Mouse (Mus musculus): Measurements from ENCODE around the gene Klhl25. TPM values are rescaled to one million over a fixed set of nuclear protein-coding genes. Genes with fewer than 3 reads are reported as not detected.

Klhl25 gene
- total and polyA plus RNA-seq, 3 experiments = 11.0 to 14.2 (median 12.9) TPM

- H3K27me3 ChIP-seq (replicated peaks) = no peaks in the 10 kb centered on the region
- dilution Hi-C loops (cut with MboI; ENCODE audit: extremely low pct_ligation_motif_present, extremely low pct_unique_long_range_greater_than_20kb, low sequenced_read_pairs) = no loop called here
These were observed 40.4 kb upstream of the Klhl25 start for GRCm38 (mm10) chr7:75807460-75808304.

GRCm38 (mm10) chr7:75820687-75821086 is 27.4 kb upstream of the Klhl25 start:
- in situ Hi-C loops (cut with MboI; ENCODE audit: low pct_ligation_motif_present, low pct_unique_long_range_greater_than_20kb, low sequenced_read_pairs) = no loop called here
- no peaks in the 10 kb centered on the region for H3K79me2 ChIP-seq (replicated peaks; ENCODE audit: control insufficient read depth, extremely low read depth, insufficient read depth, poor library complexity, severe bottlenecking)
- H3K9me3 ChIP-seq (replicated peaks; ENCODE audit: low read length) = peaks cover 4% of the 10 kb centered on the region
- peak overlapping the region in 2 of 3 experiments; percentile 0 to 27 for H3K4me3 ChIP-seq (replicated peaks in 1 of 3; ENCODE audit: low read depth in 2 of 3, low read length in 2 of 3, poor library complexity in 1 of 3)
- H3K4me1 ChIP-seq (ENCODE audit: control insufficient read depth in 1 of 2, insufficient read depth in 2 of 2) = peaks cover 11 to 37% of the 10 kb centered on the region in 2 experiments; a peak in 3 of 4 replicates
- no peaks in the 10 kb centered on the region for H3K36me3 ChIP-seq (replicated peaks in 1 of 2; ENCODE audit: control insufficient read depth in 1 of 2, insufficient read depth in 1 of 2, low read length in 1 of 2)
- no peaks in the 10 kb centered on the region for H3K27me3 ChIP-seq (replicated peaks)
- no peak overlapping the region for H3K9ac ChIP-seq (ENCODE audit: insufficient read depth, low read depth)
- DNase-seq (ENCODE audit: extremely low read depth) = peak; percentile 47
- dilution Hi-C loops (cut with MboI; ENCODE audit: extremely low pct_ligation_motif_present, extremely low pct_unique_long_range_greater_than_20kb, low sequenced_read_pairs) = loop anchor here (10.0 kb wide), 1 partner anchor 56 kb away; no protein-coding TSS in a partner anchor
- H3K4me2 ChIP-seq (ENCODE audit: insufficient read depth, low read depth, poor library complexity, severe bottlenecking) = peak overlapping the region; percentile 64
- no peak overlapping the region for H3K27ac ChIP-seq (ENCODE audit: insufficient read depth, low read depth)
- TF ChIP-seq ZMIZ1 (IDR thresholded peaks at IDR 0.05; ENCODE audit: low read depth, low read length) = no peak
- TF ChIP-seq USF1 (IDR thresholded peaks at IDR 0.05; ENCODE audit: low read depth, low read length) = no peak
- TF ChIP-seq NRF1 (IDR thresholded peaks at IDR 0.05; ENCODE audit: low read depth, low read length) = no peak
- 0 out of 2 replicates have a peak, but pooled peaks have one; percentile 29 for TF ChIP-seq CHD1 (IDR thresholded peaks at IDR 0.05; ENCODE audit: low read depth, low read length)
- TF ChIP-seq CHD2 (IDR thresholded peaks at IDR 0.05; ENCODE audit: low read length) = peak; percentile 42; the same call in 1 of the 2 replicates
- TF ChIP-seq BHLHE40 (IDR thresholded peaks at IDR 0.05; ENCODE audit: low read depth, low read length) = 0 out of 2 replicates have a peak, but pooled peaks have one; percentile 21
- TF ChIP-seq RAD21 (IDR thresholded peaks at IDR 0.05; ENCODE audit: low read depth, low read length) = no peak
- 0 out of 2 replicates have a peak, but pooled peaks have one; percentile 52 for TF ChIP-seq MXI1 (IDR thresholded peaks at IDR 0.05; ENCODE audit: low read depth, low read length)
- no peak for TF ChIP-seq JUND (conservative IDR thresholded peaks at IDR 0.05; ENCODE audit: low read depth, low read length)
- no peak for TF ChIP-seq CTCF (conservative IDR thresholded peaks at IDR 0.05 in 1 of 2, IDR thresholded peaks at IDR 0.05 in 1 of 2; ENCODE audit: low read depth in 2 of 2, low read length in 2 of 2)
- TF ChIP-seq IRF4 (IDR thresholded peaks at IDR 0.05; ENCODE audit: low read depth, low read length) = peak; percentile 28; the same call in 1 of the 2 replicates
- TF ChIP-seq RCOR1 (conservative IDR thresholded peaks at IDR 0.05; ENCODE audit: low read depth, low read length) = no peak
- no peak for TF ChIP-seq ZKSCAN1 (IDR thresholded peaks at IDR 0.05; ENCODE audit: borderline replicate concordance, low read depth, low read length)
- no peak for TF ChIP-seq E2F4 (IDR thresholded peaks at IDR 0.05; ENCODE audit: insufficient replicate concordance, low read depth, low read length)
- no peak for TF ChIP-seq GABPA (IDR thresholded peaks at IDR 0.05; ENCODE audit: insufficient replicate concordance, low read depth, low read length)
- TF ChIP-seq SIN3A (IDR thresholded peaks at IDR 0.05; ENCODE audit: low read length) = peak; percentile 55; the same call in 1 of the 2 replicates
- no peak for TF ChIP-seq UBTF (IDR thresholded peaks at IDR 0.05; ENCODE audit: low read depth, low read length)
- no peak for TF ChIP-seq SMC3 (IDR thresholded peaks at IDR 0.05; ENCODE audit: low read depth, low read length)
- TF ChIP-seq ZC3H11A (IDR thresholded peaks at IDR 0.05; ENCODE audit: low read depth, low read length) = no peak
- TF ChIP-seq POLR2A (IDR thresholded peaks at IDR 0.05; ENCODE audit: low read depth, low read length) = peak; percentile 51
- TF ChIP-seq PAX5 (IDR thresholded peaks at IDR 0.05; ENCODE audit: low read length) = no peak
- no peak for TF ChIP-seq ZNF384 (IDR thresholded peaks at IDR 0.05; ENCODE audit: low read depth, low read length)
- TF ChIP-seq TCF12 (IDR thresholded peaks at IDR 0.05; ENCODE audit: low read depth, low read length) = peak; percentile 56; the same call in 1 of the 2 replicates
- TF ChIP-seq MAX (IDR thresholded peaks at IDR 0.05; ENCODE audit: low read length) = 0 out of 2 replicates have a peak, but pooled peaks have one; percentile 45
- TF ChIP-seq USF2 (conservative IDR thresholded peaks at IDR 0.05; ENCODE audit: low read depth, low read length) = no peak
- no peak for TF ChIP-seq JUN (IDR thresholded peaks at IDR 0.05; ENCODE audit: insufficient read depth, low read depth, low read length)
- TF ChIP-seq MEF2A (IDR thresholded peaks at IDR 0.05; ENCODE audit: borderline replicate concordance, low read depth, low read length) = no peak

More at GRCm38 (mm10) chr7:75807460-75808304, 40.4 kb upstream of the Klhl25 start:
- Histone ChIP-seq H3K4me2 (ENCODE audit: insufficient read depth, low read depth, poor library complexity, severe bottlenecking) (no peak overlapping the region), H3K4me1 (ENCODE audit: control insufficient read depth in 1 of 2, insufficient read depth in 2 of 2) (peaks cover 0 to 18% of the 10 kb centered on the region in 2 experiments; a peak in 2 of 4 replicates), H3K36me3 (replicated peaks in 1 of 2; ENCODE audit: control insufficient read depth in 1 of 2, insufficient read depth in 1 of 2, low read length in 1 of 2) (no peaks in the 10 kb centered on the region), H3K9ac (ENCODE audit: insufficient read depth, low read depth) (no peak overlapping the region), H3K4me3 (replicated peaks in 1 of 3; ENCODE audit: low read depth in 2 of 3, low read length in 2 of 3, poor library complexity in 1 of 3) (no peak overlapping the region), H3K27ac (ENCODE audit: insufficient read depth, low read depth) (no peak overlapping the region), H3K79me2 (replicated peaks; ENCODE audit: control insufficient read depth, extremely low read depth, insufficient read depth, poor library complexity, severe bottlenecking) (no peaks in the 10 kb centered on the region), H3K9me3 (replicated peaks; ENCODE audit: low read length) (peaks cover 3% of the 10 kb centered on the region)
- in situ Hi-C loops (cut with MboI; ENCODE audit: low pct_ligation_motif_present, low pct_unique_long_range_greater_than_20kb, low sequenced_read_pairs) = no loop called here
- no peak for DNase-seq (ENCODE audit: extremely low read depth)
- TF ChIP-seq ELF1 (IDR thresholded peaks at IDR 0.05; ENCODE audit: low read depth, low read length) (no peak), HCFC1 (IDR thresholded peaks at IDR 0.05; ENCODE audit: low read depth, low read length) (no peak), RAD21 (IDR thresholded peaks at IDR 0.05; ENCODE audit: low read depth, low read length) (no peak; the same call in 1 of the 2 replicates), TCF12 (IDR thresholded peaks at IDR 0.05; ENCODE audit: low read depth, low read length) (no peak), USF2 (conservative IDR thresholded peaks at IDR 0.05; ENCODE audit: low read depth, low read length) (no peak), USF1 (IDR thresholded peaks at IDR 0.05; ENCODE audit: low read depth, low read length) (no peak), EP300 (IDR thresholded peaks at IDR 0.05; ENCODE audit: low read length) (no peak), CTCF (conservative IDR thresholded peaks at IDR 0.05 in 1 of 2, IDR thresholded peaks at IDR 0.05 in 1 of 2; ENCODE audit: low read depth in 2 of 2, low read length in 2 of 2) (peak; percentile 18 to 47; a peak in 2 of 4 replicates)

Measured in CH12.LX (cell line).